Mouse (Mus musculus) midbrain, embryonic 15.5 days (tissue): ENCODE data around the gene Tomm6. TPM values are rescaled to one million over a fixed set of nuclear protein-coding genes. Genes with fewer than 3 reads are reported as not detected.

Source experiments
- polyA plus RNA-seq: library from polyadenylated mRNA; unstranded; fragments of >200 nt; fragmentation: Nextera tagmentation; extraction: Ambion mirVana; gene quantifications from 2 replicates; pipeline ENCODE4 v1.2.1, GENCODE M21; 2015

Gene Tomm6
- polyA plus RNA-seq, 1 experiment from 2014 or later, result 256 TPM

Other genes with a start within 250 kb of the Tomm6 start
- 22.0 and 22.4 TPM in 2 replicates for gene Taf8, start 186.1 kb downstream of the Tomm6 start, polyA plus RNA-seq
- 74.0 and 87.8 TPM in 2 replicates for gene Ccnd3, start 183.3 kb downstream of the Tomm6 start, polyA plus RNA-seq
- gene Bysl, start 76.9 kb downstream of the Tomm6 start, polyA plus RNA-seq, result 39.7 TPM in 2 replicates
- gene Med20, start 76.8 kb downstream of the Tomm6 start, polyA plus RNA-seq, result 49.6 and 50.4 TPM in 2 replicates
- gene Gm20517, start 76.8 kb downstream of the Tomm6 start, polyA plus RNA-seq, result 2.0 and 2.9 TPM in 2 replicates
- 9.0 and 9.5 TPM in 2 replicates for gene Usp49, start 57.7 kb downstream of the Tomm6 start, polyA plus RNA-seq
- gene Frs3, start 644 bp upstream of the Tomm6 start, polyA plus RNA-seq, result 46.7 and 49.0 TPM in 2 replicates
- gene Gm21981, start 6.1 kb upstream of the Tomm6 start, polyA plus RNA-seq, result 0.79 and 1.0 TPM in 2 replicates
- 0.80 and 1.3 TPM in 2 replicates for gene Prickle4, start 6.3 kb upstream of the Tomm6 start, polyA plus RNA-seq
- gene Pgc, start 38.5 kb upstream of the Tomm6 start, polyA plus RNA-seq, result not detected in 2 replicates
- gene Tfeb, start 48.6 kb upstream of the Tomm6 start, polyA plus RNA-seq, result 3.2 and 3.8 TPM in 2 replicates
- 2.7 and 3.6 TPM in 2 replicates for gene Mdfi, start 146.3 kb upstream of the Tomm6 start, polyA plus RNA-seq
- gene Foxp4, start 236.3 kb upstream of the Tomm6 start, polyA plus RNA-seq, result 43.3 and 46.6 TPM in 2 replicates